Comparison of ENCODE assay signal across 10 mouse cellular contexts in genomic region chr9:123923146-123923991, GRCm38 (mm10). TPM values are rescaled to one million over a fixed set of nuclear protein-coding genes. Genes with fewer than 3 reads are reported as not detected.
DNase-seq lines count a peak whose midpoint lies in the region; ATAC-seq lines count a peak whose summit lies in the region.
"Had no signal": no experiment of that assay in that cellular context is flagged by ENCODE, and none has a peak within 500 bp of the region (broad histone marks: within the 10 kb centered on the region; RNA-seq: fewer than 3 reads in every experiment).

No protein-coding gene starts in this region.

- H3K36me3 ChIP-seq in embryonic facial prominence, embryonic 10.5 days (replicated peaks) = no peaks in the 10 kb centered on the region
- no peaks in the 10 kb centered on the region for H3K36me3 ChIP-seq in heart, embryonic 15.5 days

- ATAC-seq in heart, embryonic 15.5 days (replicated peaks; ENCODE audit: insufficient number of reproducible peaks, insufficient read depth, low FRiP score, low read depth) = no peak
- peak; percentile 13 for ATAC-seq in megakaryocyte progenitor cell, adult 5-6 weeks (replicated peaks; ENCODE audit: poor library complexity)

- H3K4me2 ChIP-seq in heart, embryonic 15.5 days = peak overlapping the region; percentile 93

- WGBS in embryonic facial prominence, embryonic 10.5 days = under 1% methylated on average over 53 of the region's 53 CpGs
- 1% methylated on average over 44 of the region's 53 CpGs for WGBS in heart, embryonic 15.5 days

- H3K9me3 ChIP-seq in embryonic facial prominence, embryonic 10.5 days = peaks cover 2% of the 10 kb centered on the region; the same call in 1 of the 2 replicates
- H3K9me3 ChIP-seq in heart, embryonic 15.5 days (replicated peaks) = no peaks in the 10 kb centered on the region

- peak overlapping the region; percentile 74 for H3K4me3 ChIP-seq in embryonic facial prominence, embryonic 10.5 days
- H3K4me3 ChIP-seq in heart, embryonic 15.5 days = peak overlapping the region; percentile 70

- peak overlapping the region; percentile 26 for H3K9ac ChIP-seq in heart, embryonic 15.5 days

- DNase-seq in frontal cortex, postnatal 10 days (ENCODE audit: low spot score in 2 of 2) = peak; percentile 45 to 55
- no peak for DNase-seq in frontal cortex, postnatal 14 days (ENCODE audit: low spot score in 2 of 2)
- DNase-seq in Muller cell, postnatal 12 days (ENCODE audit: inconsistent ontology term) = peak; percentile 49
- peak; percentile 52 for DNase-seq in embryonic facial prominence, embryonic 10.5 days (ENCODE audit: low spot score)
- DNase-seq in layer of hippocampus, postnatal 25 days (ENCODE audit: extremely low spot score in 1 of 2, low spot score in 1 of 2) = peak; percentile 20 to 31
- peak; percentile 61 to 68 for DNase-seq in spleen, postnatal 10 days (ENCODE audit: low spot score in 2 of 2)

- H3K4me1 ChIP-seq in embryonic facial prominence, embryonic 10.5 days = peaks cover 40% of the 10 kb centered on the region
- H3K4me1 ChIP-seq in heart, embryonic 15.5 days (replicated peaks) = peaks cover 12% of the 10 kb centered on the region

- peak overlapping the region; percentile 59 for H3K27ac ChIP-seq in embryonic facial prominence, embryonic 10.5 days (replicated peaks)
- peak overlapping the region; percentile 39 for H3K27ac ChIP-seq in heart, embryonic 15.5 days

- H3K27me3 ChIP-seq in embryonic facial prominence, embryonic 10.5 days (replicated peaks; ENCODE audit: low read depth, poor library complexity, severe bottlenecking) = peaks cover 11% of the 10 kb centered on the region
- 0 out of 2 replicates have a peak, but pooled peaks cover 7% of the 10 kb centered on the region for H3K27me3 ChIP-seq in heart, embryonic 15.5 days

RNA-seq across cellular contexts. Expression of gene Ccr1, which starts 45.1 kb away (rescaled TPM):
- polyA plus RNA-seq in embryonic facial prominence, embryonic 10.5 days (2016; fragmentation: Nextera tagmentation; extraction: Ambion mirVana) = 0.51 and 0.57 TPM in 2 replicates
- polyA plus RNA-seq in heart, embryonic 15.5 days (2015; fragmentation: Nextera tagmentation; extraction: Ambion mirVana) = 1.9 TPM in 2 replicates
- total RNA-seq in layer of hippocampus, postnatal 25 days (2021) = under 1 TPM; 0.28 to 0.37 TPM
- 4.5 and 5.1 TPM in 2 replicates for total RNA-seq in megakaryocyte progenitor cell, adult 5-6 weeks (2015)
- 3.1 and 3.6 TPM in 2 replicates for total RNA-seq in megakaryocyte progenitor cell, adult 5-6 weeks (2017)

RNA-seq across cellular contexts. Expression of gene Ccr1l1, which starts 54.8 kb away (rescaled TPM):
- not detected in 2 replicates for polyA plus RNA-seq in embryonic facial prominence, embryonic 10.5 days (2016; fragmentation: Nextera tagmentation; extraction: Ambion mirVana)
- polyA plus RNA-seq in heart, embryonic 15.5 days (2015; fragmentation: Nextera tagmentation; extraction: Ambion mirVana) = not detected in 2 replicates
- not detected for total RNA-seq in layer of hippocampus, postnatal 25 days (2021)
- 0.24 TPM in 1 of 2 replicates, not detected in the other for total RNA-seq in megakaryocyte progenitor cell, adult 5-6 weeks (2015)
- not detected in 2 replicates for total RNA-seq in megakaryocyte progenitor cell, adult 5-6 weeks (2017)
- total RNA-seq: layer of hippocampus, adult 8-10 months had no signal
- polyA plus RNA-seq: G1E had no signal

Comparison
In these comparisons a context has a peak if more than half of its experiments do, and no peak if none do; other contexts are left out.
1. DNase-seq: peak in frontal cortex, postnatal 10 days (2 of 2), Muller cell, postnatal 12 days (single experiment), embryonic facial prominence, embryonic 10.5 days (single experiment), layer of hippocampus, postnatal 25 days (2 of 2) and spleen, postnatal 10 days (2 of 2); none in frontal cortex, postnatal 14 days (0 of 2).